ENCODE assay signal across 31 mouse cellular contexts in genomic region chr8:122469965-122470364, GRCm38 (mm10). TPM values are rescaled to one million over a fixed set of nuclear protein-coding genes. Genes with fewer than 3 reads are reported as not detected.
DNase-seq lines count a peak whose midpoint lies in the region; ATAC-seq and TF ChIP-seq lines count a peak whose summit lies in the region.
"Had no signal": no experiment of that assay in that cellular context is flagged by ENCODE, and none has a peak within 500 bp of the region (broad histone marks: within the 10 kb centered on the region; RNA-seq: fewer than 3 reads in every experiment).

No protein-coding gene starts in this region.

- no peak for TF ChIP-seq CTCF in heart, postnatal 0 days (IDR thresholded peaks at IDR 0.05; ENCODE audit: low read depth)
- TF ChIP-seq CTCF in bone marrow, adult 2 months (IDR thresholded peaks at IDR 0.05; ENCODE audit: control insufficient read depth, insufficient read depth, low read length) = no peak

- no peak for ATAC-seq in heart, postnatal 0 days (ENCODE audit: insufficient read depth, low read depth)
- ATAC-seq: forebrain, embryonic 13.5 days; hindbrain, embryonic 16.5 days; intestine, embryonic 15.5 days; liver, embryonic 12.5 days; Patski had no signal

- H3K27ac ChIP-seq in heart, postnatal 0 days (ENCODE audit: low read depth) = peak overlapping the region; percentile 13; the same call in 1 of the 2 replicates
- H3K27ac ChIP-seq in bone marrow, adult 2 months (ENCODE audit: control insufficient read depth, insufficient read depth, low read depth, low read length, poor library complexity) = peak overlapping the region; percentile 24; the same call in 1 of the 2 replicates
- H3K27ac ChIP-seq: embryonic facial prominence, embryonic 13.5 days; forebrain, embryonic 13.5 days; intestine, embryonic 15.5 days; limb, embryonic 12.5 days; liver, embryonic 12.5 days; midbrain, embryonic 12.5 days; neural tube, embryonic 15.5 days; stomach, embryonic 15.5 days had no signal

- intact Hi-C loops in left cerebral cortex, postnatal 25 days (cut with DNase I) = no loop called here

- H3K9me3 ChIP-seq in heart, postnatal 0 days (replicated peaks; ENCODE audit: control insufficient read depth, low read length) = no peaks in the 10 kb centered on the region
- H3K9me3 ChIP-seq: embryonic facial prominence, embryonic 13.5 days; forebrain, embryonic 13.5 days; G1E; intestine, embryonic 15.5 days; limb, embryonic 12.5 days; liver, embryonic 12.5 days; midbrain, embryonic 12.5 days; neural tube, embryonic 15.5 days; stomach, embryonic 15.5 days had no signal

- no peak for TF ChIP-seq POLR2A in bone marrow, adult 2 months (IDR thresholded peaks at IDR 0.05; ENCODE audit: borderline replicate concordance, control insufficient read depth, low read depth, low read length)

- no peak overlapping the region for H3K9ac ChIP-seq in heart, postnatal 0 days (replicated peaks; ENCODE audit: low read depth, low read length)
- H3K9ac ChIP-seq: embryonic facial prominence, embryonic 13.5 days; forebrain, embryonic 13.5 days; intestine, embryonic 15.5 days; limb, embryonic 12.5 days; liver, embryonic 12.5 days; midbrain, embryonic 12.5 days; neural tube, embryonic 15.5 days; stomach, embryonic 15.5 days had no signal

- peaks cover 5% of the 10 kb centered on the region; the same call in 1 of the 2 replicates for H3K4me1 ChIP-seq in heart, postnatal 0 days (ENCODE audit: control insufficient read depth, insufficient read depth)
- peaks cover 15% of the 10 kb centered on the region; the same call in 1 of the 2 replicates for H3K4me1 ChIP-seq in bone marrow, adult 2 months (ENCODE audit: control insufficient read depth, insufficient read depth, low read length)

- H3K4me3 ChIP-seq in heart, postnatal 0 days (ENCODE audit: low read depth, low read length) = peak overlapping the region; percentile 13; the same call in 1 of the 2 replicates
- H3K4me3 ChIP-seq in bone marrow, adult 2 months (replicated peaks; ENCODE audit: control insufficient read depth, low read depth, low read length) = no peak overlapping the region
- H3K4me3 ChIP-seq: embryonic facial prominence, embryonic 13.5 days; forebrain, embryonic 13.5 days; intestine, embryonic 15.5 days; limb, embryonic 12.5 days; liver, embryonic 12.5 days; midbrain, embryonic 12.5 days; neural tube, embryonic 15.5 days; stomach, embryonic 15.5 days had no signal

- no peak for TF ChIP-seq EP300 in heart, postnatal 0 days (IDR thresholded peaks at IDR 0.05; ENCODE audit: low read depth)

- peak overlapping the region; percentile 3; the same call in 1 of the 2 replicates for H3K4me2 ChIP-seq in heart, postnatal 0 days (ENCODE audit: low read depth, low read length)
- H3K4me2 ChIP-seq: embryonic facial prominence, embryonic 13.5 days; forebrain, embryonic 13.5 days; intestine, embryonic 15.5 days; limb, embryonic 12.5 days; liver, embryonic 12.5 days; midbrain, embryonic 12.5 days; neural tube, embryonic 15.5 days; stomach, embryonic 15.5 days had no signal

- DNase-seq in heart, postnatal 0 days (ENCODE audit: low spot score) = no peak
- no peak for DNase-seq in heart, postnatal 4 days
- DNase-seq in splenic B cell, adult 2 months (ENCODE audit: low read depth, low spot score) = peak; percentile 15
- DNase-seq in thymus, postnatal 25 days = peak; percentile 90
- DNase-seq in embryo, embryonic 9.5 days (ENCODE audit: extremely low spot score) = no peak
- DNase-seq in left cerebral cortex, postnatal 25 days (ENCODE audit: low spot score in 2 of 2) = no peak
- DNase-seq in frontal cortex, postnatal 25 days (ENCODE audit: low spot score in 2 of 2) = no peak
- DNase-seq: adrenal gland, postnatal 10 days; cerebellum, adult 8-10 months; kidney, postnatal 25 days; layer of hippocampus, postnatal 36 days; lung, adult 18-20 months; lung, postnatal 10 days; right cerebral cortex, adult 18-20 months had no signal

- H3K36me3 ChIP-seq in heart, postnatal 0 days (replicated peaks; ENCODE audit: control insufficient read depth, insufficient read depth, low read length) = peaks cover 59% of the 10 kb centered on the region
- peaks cover 7% of the 10 kb centered on the region; the same call in 1 of the 2 replicates for H3K36me3 ChIP-seq in splenic B cell, adult 2 months (ENCODE audit: control insufficient read depth, insufficient read depth, low read length, poor library complexity, severe bottlenecking)

- H3K27me3 ChIP-seq in heart, postnatal 0 days (ENCODE audit: control insufficient read depth, insufficient read depth, low read length) = no peaks in the 10 kb centered on the region
- H3K27me3 ChIP-seq in splenic B cell, adult 2 months (ENCODE audit: control insufficient read depth, insufficient read depth, low read length, poor library complexity, severe bottlenecking) = no peaks in the 10 kb centered on the region; the same call in 1 of the 2 replicates
- H3K27me3 ChIP-seq: CH12.LX; embryonic facial prominence, embryonic 13.5 days; forebrain, embryonic 13.5 days; intestine, embryonic 15.5 days; limb, embryonic 12.5 days; liver, embryonic 12.5 days; midbrain, embryonic 12.5 days; neural tube, embryonic 15.5 days; Patski; stomach, embryonic 15.5 days had no signal

- 84% methylated on average over 10 of the region's 10 CpGs for WGBS in heart, postnatal 0 days
- 44% methylated on average over 10 of the region's 10 CpGs for WGBS in bone marrow, adult 2 months

RNA-seq across cellular contexts. Expression of gene Rnf166, which starts 5.9 kb away (rescaled TPM):
- total RNA-seq in heart, postnatal 0 days (2014; rRNA removed; ENCODE audit: low replicate concordance) = 39.7 and 42.7 TPM in 2 replicates
- 39.4 and 45.9 TPM in 2 replicates for polyA plus RNA-seq in heart, postnatal 0 days (2015; fragmentation: Nextera tagmentation; extraction: Ambion mirVana)
- 10 to 100 TPM; 24.3 to 27.4 TPM for total RNA-seq in heart, postnatal 4 days (2021)
- polyA plus RNA-seq in bone marrow, adult 2 months (2011; ENCODE audit: insufficient read depth, insufficient read length, low replicate concordance, missing spikeins) = 17.4 and 32.7 TPM in 2 replicates
- 10 to 100 TPM; 33.7 to 41.6 TPM for total RNA-seq in left cerebral cortex, postnatal 25 days (2021)

RNA-seq across cellular contexts. Expression of gene Ctu2, which starts 6.0 kb away (rescaled TPM):
- 19.5 and 28.4 TPM in 2 replicates for total RNA-seq in heart, postnatal 0 days (2014; rRNA removed; ENCODE audit: low replicate concordance)
- polyA plus RNA-seq in heart, postnatal 0 days (2015; fragmentation: Nextera tagmentation; extraction: Ambion mirVana) = 20.9 and 24.3 TPM in 2 replicates
- 10 to 100 TPM; 16.2 to 22.4 TPM for total RNA-seq in heart, postnatal 4 days (2021)
- 62.9 and 122 TPM in 2 replicates for polyA plus RNA-seq in bone marrow, adult 2 months (2011; ENCODE audit: insufficient read depth, insufficient read length, low replicate concordance, missing spikeins)
- total RNA-seq in left cerebral cortex, postnatal 25 days (2021) = 10 to 100 TPM; 19.5 to 23.2 TPM

RNA-seq across cellular contexts. Expression of gene Snai3, which starts 9.4 kb away (rescaled TPM):
- total RNA-seq in heart, postnatal 0 days (2014; rRNA removed; ENCODE audit: low replicate concordance) = 1.2 TPM in 1 of 2 replicates, not detected in the other
- polyA plus RNA-seq in heart, postnatal 0 days (2015; fragmentation: Nextera tagmentation; extraction: Ambion mirVana) = 0.61 and 1.6 TPM in 2 replicates
- under 1 TPM; 0.55 to 0.63 TPM for total RNA-seq in heart, postnatal 4 days (2021)
- 2.2 TPM in 1 of 2 replicates, not detected in the other for polyA plus RNA-seq in bone marrow, adult 2 months (2011; ENCODE audit: insufficient read depth, insufficient read length, low replicate concordance, missing spikeins)
- total RNA-seq in left cerebral cortex, postnatal 25 days (2021) = under 1 TPM; 0.64 to 0.66 TPM
- total RNA-seq: G1E; hematopoietic stem cell, adult 5-6 weeks; layer of hippocampus, adult 8-10 months; layer of hippocampus, postnatal 36 days; left cerebral cortex, postnatal 10 days had no signal
- polyA plus RNA-seq: brain, embryonic 14.5 days; G1E; hindbrain, embryonic 16.5 days; midbrain, embryonic 12.5 days had no signal

RNA-seq across cellular contexts. Expression of gene Mvd, which starts 26.7 kb away (rescaled TPM):
- total RNA-seq in heart, postnatal 0 days (2014; rRNA removed; ENCODE audit: low replicate concordance) = 5.3 and 13.3 TPM in 2 replicates
- polyA plus RNA-seq in heart, postnatal 0 days (2015; fragmentation: Nextera tagmentation; extraction: Ambion mirVana) = 11.4 and 11.7 TPM in 2 replicates
- total RNA-seq in heart, postnatal 4 days (2021) = 1 to 10 TPM; 8.0 to 8.4 TPM
- polyA plus RNA-seq in bone marrow, adult 2 months (2011; ENCODE audit: insufficient read depth, insufficient read length, low replicate concordance, missing spikeins) = 2.4 and 6.3 TPM in 2 replicates
- total RNA-seq in left cerebral cortex, postnatal 25 days (2021) = 10 to 100 TPM; 26.8 to 29.4 TPM

RNA-seq across cellular contexts. Expression of gene Cyba, which starts 37.2 kb away (rescaled TPM):
- total RNA-seq in heart, postnatal 0 days (2014; rRNA removed; ENCODE audit: low replicate concordance) = 126 and 162 TPM in 2 replicates
- polyA plus RNA-seq in heart, postnatal 0 days (2015; fragmentation: Nextera tagmentation; extraction: Ambion mirVana) = 159 and 160 TPM in 2 replicates
- total RNA-seq in heart, postnatal 4 days (2021) = 10 to 100 TPM; 59.7 to 69.2 TPM
- 168 and 494 TPM in 2 replicates for polyA plus RNA-seq in bone marrow, adult 2 months (2011; ENCODE audit: insufficient read depth, insufficient read length, low replicate concordance, missing spikeins)
- 1 to 10 TPM; 7.8 to 8.4 TPM for total RNA-seq in left cerebral cortex, postnatal 25 days (2021)

Comparison
In these comparisons a context has a peak if more than half of its experiments do, and no peak if none do; other contexts are left out.
1. DNase-seq: peak in splenic B cell, adult 2 months (single experiment) and thymus, postnatal 25 days (single experiment); none in heart, postnatal 0 days (single experiment), heart, postnatal 4 days (single experiment), embryo, embryonic 9.5 days (single experiment), left cerebral cortex, postnatal 25 days (0 of 2) and frontal cortex, postnatal 25 days (0 of 2).